Mouse (Mus musculus) myocyte (in vitro differentiated cells): ENCODE data around the gene Tnfaip2.

Experiments used
- MAX ChIP-seq: IDR thresholded peaks from one replicate; pipeline ENCODE4 v1.6.1; 2011; ENCODE audit warnings: low read depth, mild to moderate bottlenecking, control low read depth
- MYOG ChIP-seq, 3 experiments: IDR thresholded peaks; one replicate each; pipeline ENCODE4 v1.6.1; 2011; ENCODE audit warnings: control low read depth in 2 of 3, low read depth in 2 of 3, mild to moderate bottlenecking in 2 of 3; ENCODE audit not compliant: insufficient read length in 2 of 3, control insufficient read depth in 1 of 3, insufficient read depth in 1 of 3
- POLR2A ChIP-seq: IDR thresholded peaks from one replicate; pipeline ENCODE4 v1.6.1; 2011; ENCODE audit warnings: low read depth, mild to moderate bottlenecking, control low read depth, moderate library complexity; ENCODE audit not compliant: insufficient read length
- POLR2AphosphoS2 ChIP-seq: IDR thresholded peaks from one replicate; pipeline ENCODE4 v1.6.1; 2011; ENCODE audit warnings: low read depth, control low read depth; ENCODE audit not compliant: insufficient read length

- no peak for TF ChIP-seq POLR2A
- TF ChIP-seq MYOG (IDR thresholded peaks at IDR 0.05; ENCODE audit: control insufficient read depth in 1 of 3, insufficient read depth in 1 of 3, insufficient read length in 2 of 3, low read depth in 2 of 3), result peak in 1 of 3 experiments; percentile 39
- TF ChIP-seq MAX, result no peak
- no peak for TF ChIP-seq POLR2AphosphoS2
Measured at GRCm38 (mm10) chr12:111472886-111473285, 30.6 kb downstream of the Tnfaip2 start.
